Mouse (Mus musculus): ENCODE results near the gene Pdcd6ip.
A peak's percentile ranks its signal among the peaks of the same experiment; 100 is the strongest.
"Not testable (repeated sequence)": the region's sequence is repeated elsewhere in the genome, so short reads cannot be mapped to it uniquely, and the experiment has no call there.

Gene Pdcd6ip

DNA sequence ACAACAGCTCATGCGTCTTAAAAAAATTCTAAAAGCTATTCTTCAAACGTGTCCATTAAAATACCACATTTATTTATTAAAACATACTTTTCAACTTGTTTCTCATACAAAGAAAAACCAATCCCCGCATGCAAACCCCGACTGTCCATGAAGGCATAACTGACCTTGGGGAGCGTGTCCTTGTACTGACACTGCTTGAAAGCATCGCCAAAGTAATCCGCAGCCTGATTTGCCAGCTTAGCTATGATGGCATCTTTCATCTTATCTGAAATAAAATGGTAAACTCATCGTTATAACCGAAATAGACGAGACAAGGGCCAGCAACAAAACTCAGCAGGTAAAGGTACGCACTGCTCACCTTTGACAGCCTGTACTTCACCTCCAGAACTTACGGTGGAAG lies 20.6 kb downstream of the Pdcd6ip start:
- no peak for DNase-seq

GRCm38 (mm10) chr9:113673721-113674120 lies 34.3 kb downstream of the Pdcd6ip start:
- DNase-seq: no peak

DNA sequence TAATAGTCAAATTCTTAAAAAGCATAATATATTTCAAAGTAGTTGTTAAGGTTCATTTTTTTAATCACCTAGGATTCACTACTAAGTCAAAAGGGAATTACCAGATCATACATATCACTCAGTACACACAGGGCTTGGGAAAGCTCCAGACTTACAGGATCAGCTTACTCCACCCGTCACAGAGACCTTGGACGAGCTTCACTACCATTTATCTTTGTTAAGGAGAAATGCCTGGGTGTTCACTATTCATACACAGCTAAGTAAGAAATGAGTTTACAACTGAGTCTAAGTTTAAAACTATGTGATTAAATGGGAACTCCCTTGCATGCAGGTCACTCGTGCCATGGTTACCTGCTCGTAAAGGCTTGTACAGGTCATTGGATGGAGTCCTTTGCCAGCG lies 35.7 kb downstream of the Pdcd6ip start:
- DNase-seq: no peak

DNA sequence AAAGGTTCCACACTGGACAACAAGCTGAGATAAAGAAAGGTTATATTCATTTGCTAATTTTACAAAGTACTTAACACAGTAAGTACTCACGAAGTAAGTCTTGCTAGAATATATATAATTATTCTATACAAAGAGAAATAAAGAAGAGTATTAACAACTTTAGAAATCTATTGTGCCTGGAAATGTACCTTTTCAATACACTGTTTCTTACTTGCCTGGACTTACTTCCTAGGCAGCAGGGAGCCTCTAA lies 37.3 kb downstream of the Pdcd6ip start:
- DNase-seq: no peak

DNA sequence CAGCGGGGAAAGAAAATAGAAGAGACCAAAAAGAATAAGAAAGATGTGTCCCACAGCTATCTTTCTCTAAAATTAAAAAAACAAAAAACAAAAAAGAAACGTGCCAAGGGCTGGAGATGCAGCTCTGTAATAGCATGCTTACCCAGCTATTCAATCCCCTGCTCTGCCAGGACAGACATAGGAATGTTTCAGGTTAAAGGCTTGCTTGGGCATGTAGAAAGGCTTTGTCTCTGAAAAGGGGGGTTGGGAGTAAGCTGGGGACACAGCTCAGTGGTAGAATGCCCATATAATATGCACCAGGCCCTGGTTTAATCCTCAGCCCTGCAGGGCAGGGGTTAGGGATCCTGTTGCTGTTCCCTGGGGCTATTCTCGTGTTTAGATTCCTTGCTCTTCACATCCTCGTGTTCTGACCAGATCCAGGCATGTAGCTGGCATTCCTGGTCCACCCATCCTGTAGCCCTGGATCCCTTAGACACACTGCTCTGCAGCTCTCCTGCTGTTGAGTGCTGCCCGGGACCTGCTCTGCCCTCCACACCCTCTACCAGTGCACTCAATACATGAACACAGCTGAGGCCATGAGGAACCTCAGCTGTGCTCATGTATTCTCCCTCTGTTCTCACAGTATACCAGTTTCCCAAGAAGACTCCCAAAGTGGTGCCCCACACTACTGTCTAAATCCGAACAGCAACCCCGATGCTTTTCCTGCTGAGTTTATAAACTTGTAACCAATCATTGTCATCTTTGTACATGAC lies 37.8 kb downstream of the Pdcd6ip start:
- DNase-seq: no peak

GRCm38 (mm10) chr9:113663476-113663875 lies 44.6 kb downstream of the Pdcd6ip start:
- no peak for DNase-seq

DNA sequence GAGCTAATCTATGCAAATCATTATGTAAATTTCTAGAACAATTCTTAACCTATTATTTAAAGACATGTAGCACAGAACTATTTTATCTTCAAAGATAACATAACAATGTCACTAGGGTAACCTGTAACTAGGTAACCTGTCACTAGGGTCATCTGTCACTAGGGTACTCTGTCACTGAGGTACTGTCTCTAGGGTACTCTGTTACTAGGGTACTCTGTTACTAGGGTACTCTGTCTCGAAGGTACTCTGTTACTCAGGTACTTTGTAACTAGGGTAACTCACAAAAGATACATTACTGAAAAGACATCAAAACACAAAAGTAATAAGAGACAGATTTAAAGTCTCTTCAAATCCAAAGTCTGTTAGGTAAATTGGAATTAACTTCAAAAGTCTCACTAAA lies 50.2 kb downstream of the Pdcd6ip start:
- DNase-seq: no peak

GRCm38 (mm10) chr9:113653571-113653970 lies 54.5 kb downstream of the Pdcd6ip start:
- no peak for DNase-seq

- DNase-seq: no peak
Observed at GRCm38 (mm10) chr9:113650787-113651186, 57.3 kb downstream of the Pdcd6ip start.

GRCm38 (mm10) chr9:113649211-113649610 lies 58.8 kb downstream of the Pdcd6ip start:
- not testable (repeated sequence) for DNase-seq

DNA sequence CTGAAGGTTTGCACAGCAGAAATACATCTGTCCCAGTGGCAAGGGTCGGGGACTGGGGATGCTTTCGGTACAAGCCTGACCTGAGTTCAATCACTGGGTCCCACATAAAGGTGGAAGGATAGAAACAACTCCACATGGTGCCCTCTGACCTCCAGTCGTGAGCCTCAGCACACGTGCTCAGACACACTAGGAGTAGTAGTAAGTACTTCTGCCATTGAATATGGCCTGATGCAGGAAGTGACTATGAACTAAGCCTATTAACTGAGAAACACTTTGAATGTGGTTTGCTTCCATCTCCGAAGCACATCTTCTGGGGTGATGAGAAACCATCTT lies 62.3 kb downstream of the Pdcd6ip start:
- no peak for DNase-seq

- peak; percentile 54 for DNase-seq
Observed at GRCm38 (mm10) chr9:113645153-113645836, 62.8 kb downstream of the Pdcd6ip start.

DNA sequence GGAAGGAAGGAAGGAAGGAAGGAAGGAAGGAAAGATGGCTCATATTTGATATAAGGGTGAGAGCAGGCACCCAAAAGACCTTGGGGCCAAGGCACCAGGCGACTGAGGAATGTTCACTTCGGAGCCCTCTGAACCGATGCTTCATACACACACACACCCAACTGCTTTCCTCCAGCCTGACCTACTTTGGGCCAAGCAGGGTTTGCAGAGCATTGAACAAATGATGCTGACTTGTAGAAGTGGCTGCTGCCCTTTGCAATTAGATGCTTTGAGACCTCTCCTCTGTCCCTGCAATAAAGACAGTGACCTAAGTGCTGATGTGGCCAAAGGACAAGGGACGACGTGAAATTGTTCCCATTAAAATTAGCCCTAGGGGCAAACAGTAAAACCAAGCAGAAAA lies 63.4 kb downstream of the Pdcd6ip start:
- DNase-seq: no peak

- DNase-seq: no peak
Observed at GRCm38 (mm10) chr9:113644076-113644475, 64.0 kb downstream of the Pdcd6ip start.

GRCm38 (mm10) chr9:113643669-113644068 lies 64.4 kb downstream of the Pdcd6ip start:
- DNase-seq: no peak

DNA sequence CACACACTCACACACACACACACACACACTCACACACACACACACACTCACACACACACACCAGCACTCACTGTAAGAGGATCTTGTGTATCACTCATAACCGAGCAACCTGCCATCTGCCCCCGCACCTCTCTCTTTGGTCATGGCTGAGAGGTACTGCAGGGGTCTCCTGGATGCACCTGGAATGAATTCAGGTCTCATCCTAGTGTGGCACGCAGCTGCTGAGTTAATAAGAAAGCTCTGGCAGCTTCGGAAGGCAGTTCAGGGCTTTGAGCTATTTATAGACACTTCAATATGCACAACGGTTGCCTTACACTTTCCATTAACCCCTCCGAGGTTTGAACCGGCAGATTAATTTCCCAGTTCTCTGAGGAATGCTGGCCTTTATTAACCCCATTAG lies 73.1 kb downstream of the Pdcd6ip start:
- no peak for DNase-seq

DNA sequence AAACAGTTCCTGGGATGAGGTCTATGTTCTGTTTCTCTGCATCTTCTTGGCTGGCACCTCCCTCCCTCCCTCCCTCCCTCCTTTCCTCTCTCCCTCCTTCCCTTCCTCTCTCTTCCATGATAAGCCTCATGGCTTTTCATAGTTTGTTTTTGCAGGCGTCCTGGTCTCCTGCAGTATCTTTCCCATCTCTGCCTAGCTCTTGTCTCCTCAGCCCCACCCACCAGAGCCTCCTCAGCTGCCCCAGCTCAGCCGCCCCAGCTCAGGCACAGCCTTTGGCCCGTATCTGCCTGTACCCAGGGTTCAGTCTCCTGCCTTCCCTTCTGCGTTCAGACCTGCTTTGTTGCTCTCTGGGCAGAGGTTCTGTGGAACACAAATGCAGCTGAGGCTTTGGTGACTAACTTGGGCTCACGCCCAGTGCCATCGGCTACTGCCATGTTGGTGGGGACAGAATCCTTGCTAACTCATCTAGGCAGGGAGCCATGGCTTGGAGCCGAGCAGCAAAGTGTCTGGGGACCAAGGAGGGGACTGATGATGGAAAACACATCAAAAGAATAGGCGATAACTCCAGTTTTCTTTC lies 74.8 kb downstream of the Pdcd6ip start:
- DNase-seq: no peak

- no peak for DNase-seq
Observed at GRCm38 (mm10) chr9:113632350-113633043, 75.6 kb downstream of the Pdcd6ip start.

- peak; percentile 12 for DNase-seq
Observed at GRCm38 (mm10) chr9:113629632-113630031, 78.4 kb downstream of the Pdcd6ip start.

GRCm38 (mm10) chr9:113629191-113629590 lies 78.9 kb downstream of the Pdcd6ip start:
- DNase-seq: no peak

GRCm38 (mm10) chr9:113628780-113629179 lies 79.3 kb downstream of the Pdcd6ip start:
- DNase-seq: no peak

- no peak for DNase-seq
Observed at GRCm38 (mm10) chr9:113626730-113627129, 81.3 kb downstream of the Pdcd6ip start.

- DNase-seq: no peak
Observed at GRCm38 (mm10) chr9:113624086-113624485, 84.0 kb downstream of the Pdcd6ip start.

DNA sequence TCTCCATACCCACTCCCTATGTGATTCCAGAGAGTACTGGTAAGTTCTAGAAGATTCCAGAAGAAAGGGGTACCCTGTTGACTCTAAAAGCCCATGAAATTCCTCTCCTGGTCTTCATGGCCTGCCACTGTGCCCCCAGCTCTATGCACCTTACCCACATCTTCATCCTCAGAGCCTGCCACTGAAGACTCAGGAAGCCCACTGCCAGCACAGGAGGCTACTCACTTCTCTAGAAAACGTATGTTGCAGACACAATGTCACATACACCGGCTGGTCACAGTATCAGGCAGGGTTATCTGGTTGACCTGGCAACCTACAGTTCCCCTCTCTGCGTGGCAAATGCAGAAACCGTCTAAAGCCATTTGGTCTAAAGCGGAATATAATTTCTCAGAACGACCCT lies 91.0 kb downstream of the Pdcd6ip start:
- no peak for DNase-seq

All from thymus, postnatal 25 days (tissue).